Mouse (Mus musculus) right cerebral cortex, adult 18-20 months (tissue): Measurements from ENCODE around the gene Anapc13.

ENCODE experiments used
- DNase-seq: peaks from one replicate; pipeline ENCODE4 v3.0.0; 2022; ENCODE audit warnings: mixed read lengths

Gene Anapc13

GRCm38 (mm10) chr9:102625983-102626838 is at the start of gene Anapc13, which contains the start of gene Cep63:
Gene Anapc13, plus strand, starts transcription at chr9:102626296.
Gene Cep63, minus strand, starts transcription at chr9:102626534.
- peak; percentile 97 for DNase-seq

DNA sequence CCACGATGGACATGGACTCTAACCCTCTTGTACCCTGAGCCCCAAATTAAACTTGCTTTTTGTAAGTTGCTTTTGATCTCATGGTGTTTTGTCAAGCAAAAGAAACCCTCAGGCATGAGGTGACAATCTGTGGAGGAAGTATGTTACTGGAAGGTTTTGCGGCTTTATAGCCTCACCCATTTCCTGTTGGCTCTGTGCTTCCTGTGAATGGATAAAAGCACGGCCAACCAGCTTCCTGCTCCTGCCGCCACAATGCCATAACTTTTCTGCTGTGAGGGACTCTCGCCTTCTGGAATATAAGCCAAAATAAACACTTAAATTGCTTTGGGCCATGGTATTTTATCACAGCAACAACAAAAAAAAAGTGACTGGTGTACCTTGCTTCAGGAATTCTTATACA is 48.6 kb upstream of the Anapc13 start:
- DNase-seq = no peak

DNA sequence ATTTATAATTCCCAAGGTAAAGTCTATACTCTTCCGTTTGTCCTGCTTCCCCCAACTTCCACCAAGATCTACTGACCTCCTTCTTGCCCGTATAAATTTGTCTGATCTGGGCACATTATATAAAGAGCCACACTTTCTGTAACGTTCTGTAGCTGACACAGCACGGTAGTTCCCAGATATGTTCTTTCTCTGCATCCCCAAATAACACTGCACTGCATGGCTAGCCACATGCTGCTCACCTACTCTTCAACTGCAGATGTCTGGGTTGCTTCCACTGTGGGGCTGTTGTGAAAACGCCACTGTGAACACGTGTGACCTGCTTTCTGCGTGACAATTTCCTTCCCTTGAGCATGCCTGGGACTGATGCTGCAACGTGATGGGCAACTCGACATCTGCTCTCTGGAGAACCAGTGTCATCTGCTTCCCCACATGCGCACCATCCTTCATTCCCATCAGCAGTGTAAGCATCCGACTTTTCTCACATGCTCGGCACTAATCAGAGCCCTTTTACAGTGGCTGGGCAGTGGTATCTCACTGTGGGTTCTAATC is 44.1 kb upstream of the Anapc13 start:
- DNase-seq = peak; percentile 18

GRCm38 (mm10) chr9:102587347-102587746 is 38.7 kb upstream of the Anapc13 start:
- DNase-seq = no peak

GRCm38 (mm10) chr9:102594667-102595393 is 31.3 kb upstream of the Anapc13 start:
- peak; percentile 58 for DNase-seq

GRCm38 (mm10) chr9:102595662-102596436 is 30.2 kb upstream of the Anapc13 start:
- peak; percentile 31 for DNase-seq

DNA sequence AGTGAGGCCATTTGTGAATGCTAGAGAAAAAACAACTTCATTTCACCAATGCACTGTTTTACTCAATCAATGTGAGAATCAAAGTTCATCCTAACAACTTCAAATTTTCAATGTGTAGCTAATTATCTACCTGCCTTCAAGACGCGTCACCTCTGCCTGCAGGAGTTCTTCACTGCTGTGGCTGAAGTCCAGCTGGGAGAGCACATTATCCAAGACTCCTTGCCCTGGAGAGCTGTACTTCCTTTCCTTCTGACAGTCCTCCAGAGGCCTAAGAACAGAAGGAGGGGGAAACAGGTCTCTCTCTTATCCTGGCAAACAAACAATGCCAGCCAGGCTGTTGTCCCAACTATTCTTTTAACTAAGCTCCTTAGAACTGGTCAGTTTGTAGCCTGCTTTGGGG is 24.9 kb upstream of the Anapc13 start:
- no peak for DNase-seq

DNA sequence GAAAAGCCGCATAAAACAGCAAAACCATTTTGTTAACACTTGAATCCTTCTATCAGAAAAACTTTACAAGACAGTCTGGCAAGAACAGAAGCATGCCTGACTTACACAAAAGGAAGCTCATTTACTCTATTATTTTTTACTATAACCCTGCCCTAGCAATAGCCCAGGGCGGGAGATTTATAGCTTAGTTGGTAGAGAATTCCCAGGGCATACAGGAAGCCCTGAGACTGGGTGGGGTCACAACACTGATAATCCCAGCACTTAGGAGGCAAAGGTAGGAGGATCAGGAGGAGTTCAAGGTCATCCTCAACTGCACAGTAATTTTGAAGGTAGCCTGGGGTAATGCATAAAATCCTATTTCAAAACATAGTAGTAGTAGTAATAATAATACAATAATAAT is 24.4 kb upstream of the Anapc13 start:
- DNase-seq = no peak

DNA sequence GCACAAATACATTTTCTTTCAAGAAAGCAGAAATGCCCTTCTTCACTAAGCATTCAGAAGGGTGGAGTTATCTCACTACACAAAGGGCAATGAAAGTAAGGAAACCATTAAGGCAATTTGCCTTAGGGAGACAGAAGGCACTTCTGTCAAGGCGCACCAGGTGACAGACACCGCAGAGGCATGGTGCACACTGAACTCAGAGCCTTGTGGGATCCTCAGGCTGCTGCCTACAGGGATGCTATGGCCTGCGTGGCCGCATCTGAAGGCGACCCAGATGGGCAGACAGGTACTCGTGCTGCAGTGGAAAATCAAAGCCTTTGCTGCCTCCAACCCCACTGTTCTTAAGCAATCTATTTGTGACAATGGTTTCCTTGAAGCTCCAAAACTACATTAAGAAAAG is 20.9 kb upstream of the Anapc13 start:
- no peak for DNase-seq

GRCm38 (mm10) chr9:102607471-102607870 is 18.6 kb upstream of the Anapc13 start:
- no peak for DNase-seq

DNA sequence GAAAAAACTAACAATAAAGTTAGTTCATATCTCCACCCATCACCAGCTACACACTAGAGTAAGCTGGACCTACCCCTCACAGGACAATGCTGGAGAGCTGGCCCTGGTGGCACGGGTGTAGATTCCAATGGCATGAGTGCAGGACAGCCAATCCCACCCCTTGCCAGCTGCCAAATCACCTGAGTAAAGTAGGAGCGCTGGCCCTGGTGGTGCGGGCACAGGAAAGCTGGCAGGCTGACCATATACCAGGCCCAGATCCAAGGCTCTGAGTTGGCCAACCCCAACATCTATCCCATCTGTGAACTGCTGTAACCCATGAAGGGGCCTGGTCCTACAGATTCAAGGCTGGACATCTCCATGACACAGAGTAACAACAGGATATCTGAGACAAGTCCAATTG is 16.9 kb upstream of the Anapc13 start:
- no peak for DNase-seq

DNA sequence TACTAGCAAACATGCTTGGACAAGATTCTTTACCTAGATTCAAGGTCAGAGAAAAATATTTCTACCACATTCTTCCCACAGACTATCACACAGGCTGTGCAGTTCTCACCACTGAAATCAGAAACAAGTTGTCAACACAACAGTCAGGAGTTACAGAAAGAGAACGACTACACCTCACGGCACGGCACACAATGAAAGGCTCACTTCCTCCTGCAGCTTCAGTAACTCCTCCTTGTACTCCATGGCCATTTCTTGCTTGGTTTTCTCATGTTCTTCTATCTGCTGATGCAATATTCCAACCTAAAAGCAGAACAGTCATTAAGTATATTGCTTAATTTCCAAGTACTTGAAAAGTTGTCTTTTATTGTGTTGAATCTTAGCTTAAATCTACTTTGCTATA is 11.0 kb upstream of the Anapc13 start:
- no peak for DNase-seq

- no peak for DNase-seq
Observed at GRCm38 (mm10) chr9:102616267-102616666, 9.8 kb upstream of the Anapc13 start.

GRCm38 (mm10) chr9:102621385-102621784 is 4.7 kb upstream of the Anapc13 start:
- no peak for DNase-seq

DNA sequence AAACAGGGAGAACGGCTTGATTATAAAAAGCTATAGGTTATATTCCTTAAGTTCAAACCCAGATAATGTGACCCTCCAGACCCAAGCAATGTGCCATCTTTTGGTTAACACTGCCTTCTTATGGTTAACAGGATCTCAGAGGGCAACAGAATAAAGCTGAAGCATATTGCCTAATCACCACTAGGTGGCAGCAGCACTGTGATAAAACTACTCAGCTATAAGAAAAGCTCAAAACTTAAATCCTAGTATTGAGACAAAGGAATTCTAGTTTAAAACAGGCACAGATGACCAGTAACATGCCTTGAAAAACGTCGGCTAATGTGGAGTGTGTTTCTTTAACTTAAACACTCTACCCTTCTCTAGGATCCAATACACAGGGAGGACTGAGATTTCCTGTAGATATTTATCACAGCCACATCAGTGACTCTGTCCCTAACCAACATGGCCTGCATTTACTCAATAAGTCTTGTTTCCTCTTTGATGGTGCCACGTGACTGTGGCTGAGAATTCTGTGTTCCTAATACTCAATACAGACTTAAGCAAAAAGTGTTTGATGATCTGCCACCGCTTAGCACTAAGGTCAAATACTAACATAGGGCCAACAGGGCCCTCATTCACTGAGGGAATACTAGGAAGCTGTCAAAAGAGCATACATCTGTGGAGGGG is 3.8 kb upstream of the Anapc13 start:
- no peak for DNase-seq

DNA sequence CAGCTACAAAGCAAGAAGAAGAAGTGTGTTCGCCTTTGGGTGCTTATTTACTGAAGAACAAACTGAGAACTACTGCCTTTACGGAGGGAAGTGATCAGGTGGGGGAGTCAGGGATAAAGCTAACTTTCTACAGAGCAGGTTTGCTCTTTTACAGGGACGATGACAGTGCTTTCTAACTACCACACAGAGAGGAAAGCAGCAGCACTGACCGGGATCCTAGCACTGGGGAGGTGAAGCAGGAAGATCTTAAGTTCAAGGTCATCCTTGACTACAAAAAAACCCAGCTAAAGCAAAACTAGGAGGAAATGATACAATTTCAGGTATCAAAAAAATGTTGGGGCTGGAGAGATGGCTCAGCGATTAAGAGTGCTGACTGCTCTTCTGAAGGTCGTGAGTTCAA is 3.2 kb upstream of the Anapc13 start:
- no peak for DNase-seq

DNA sequence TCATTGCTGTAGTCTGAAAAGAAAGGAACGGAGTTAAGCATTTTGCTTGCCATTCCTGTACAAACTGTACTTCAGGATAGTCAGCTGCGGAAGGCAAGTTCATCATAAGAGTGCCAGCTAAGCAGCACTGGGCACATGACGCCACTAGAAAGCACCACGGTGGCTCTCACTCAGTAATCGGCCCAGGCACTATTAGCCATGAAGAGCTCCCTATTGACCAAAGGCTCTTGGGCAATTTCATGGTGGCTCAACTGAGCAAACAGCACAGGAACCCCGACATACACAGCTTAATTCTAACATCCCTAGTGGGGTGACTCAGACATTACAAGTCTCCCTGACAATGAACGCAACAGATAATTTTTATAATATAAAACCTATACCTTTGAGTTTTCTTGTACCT is 2.5 kb upstream of the Anapc13 start:
- DNase-seq = no peak

DNA sequence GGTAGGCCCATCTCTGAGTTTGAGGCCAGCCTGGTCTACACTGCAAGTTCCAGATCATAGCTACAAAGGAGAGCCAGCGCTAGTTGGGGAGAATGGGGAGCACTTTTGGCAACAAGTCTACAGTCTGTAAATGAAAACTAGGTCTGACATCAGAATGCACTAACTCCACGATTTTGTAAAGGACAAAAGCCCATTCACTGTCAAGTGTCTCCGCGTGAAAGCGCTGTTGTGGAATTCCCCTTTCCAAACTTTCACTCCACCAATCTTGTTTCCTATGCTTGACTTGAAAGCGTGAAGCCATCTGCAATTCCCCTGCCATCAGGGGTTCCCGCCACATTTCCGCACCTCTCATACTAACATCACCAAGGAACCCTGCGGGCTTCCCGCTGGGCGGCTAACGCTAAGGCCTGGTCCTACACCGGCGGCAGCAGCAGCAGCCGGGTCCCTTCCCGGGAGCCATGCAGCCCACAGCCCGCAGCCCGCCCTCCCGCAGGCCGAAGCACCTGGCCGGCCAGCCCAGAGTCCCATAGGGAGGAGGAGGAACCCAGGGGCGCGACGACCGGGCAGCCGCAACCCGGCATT is 604 bp upstream of the Anapc13 start:
- DNase-seq = no peak

GRCm38 (mm10) chr9:102626839-102627225 is 736 bp downstream of the Anapc13 start:
- no peak for DNase-seq

GRCm38 (mm10) chr9:102627442-102627841 is 1.3 kb downstream of the Anapc13 start:
- DNase-seq = no peak

- DNase-seq = no peak
Observed at GRCm38 (mm10) chr9:102629052-102629451, 3.0 kb downstream of the Anapc13 start.

GRCm38 (mm10) chr9:102631589-102632147 is 5.6 kb downstream of the Anapc13 start:
- no peak for DNase-seq
